Mouse (Mus musculus): ENCODE results near the gene Usp30.

Gene Usp30

GRCm38 (mm10) chr5:114066601-114067000, 1.3 kb downstream of the Usp30 start:
- no peak for DNase-seq (ENCODE audit: low spot score in 2 of 2)

DNA sequence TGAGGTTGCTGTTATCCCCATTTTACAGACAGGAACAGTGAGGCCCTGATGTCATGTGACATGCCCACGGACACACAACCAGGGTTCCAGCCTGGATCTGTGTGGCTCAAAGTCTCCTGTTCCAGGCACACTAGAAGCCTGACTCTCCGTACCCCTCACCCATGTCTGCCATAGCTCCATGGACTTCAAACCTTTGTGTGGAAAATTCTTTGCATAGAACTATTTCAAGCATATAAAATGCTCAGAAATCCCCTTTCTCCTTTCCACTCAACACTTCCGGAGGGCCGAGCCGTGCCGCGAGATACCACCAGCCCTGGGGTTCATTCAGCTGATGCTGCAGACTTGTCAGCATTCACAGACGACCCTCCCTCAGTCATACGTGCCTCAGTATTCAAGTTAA, 2.3 kb downstream of the Usp30 start:
- DNase-seq (ENCODE audit: low spot score in 2 of 2): no peak

DNA sequence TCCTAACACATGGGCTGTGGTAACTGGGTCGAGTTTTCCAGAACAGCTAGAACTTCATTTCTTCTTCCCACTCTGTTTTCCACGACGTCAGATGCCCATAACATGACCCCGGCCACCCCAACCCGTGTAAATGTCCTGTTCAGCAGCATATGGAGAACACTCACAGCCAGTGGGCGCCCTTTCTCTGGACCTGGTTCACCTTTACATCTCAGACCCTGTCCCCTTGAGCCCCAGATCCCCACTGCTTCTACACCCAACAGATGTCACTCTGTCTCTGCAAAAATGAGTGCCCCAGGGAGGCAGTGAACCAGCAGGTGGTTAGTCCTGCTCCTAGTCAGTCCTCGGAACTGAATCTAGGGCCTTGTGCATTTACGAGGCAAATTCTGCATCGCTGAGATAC, 2.7 kb downstream of the Usp30 start:
- DNase-seq (ENCODE audit: low spot score in 2 of 2): no peak

DNA sequence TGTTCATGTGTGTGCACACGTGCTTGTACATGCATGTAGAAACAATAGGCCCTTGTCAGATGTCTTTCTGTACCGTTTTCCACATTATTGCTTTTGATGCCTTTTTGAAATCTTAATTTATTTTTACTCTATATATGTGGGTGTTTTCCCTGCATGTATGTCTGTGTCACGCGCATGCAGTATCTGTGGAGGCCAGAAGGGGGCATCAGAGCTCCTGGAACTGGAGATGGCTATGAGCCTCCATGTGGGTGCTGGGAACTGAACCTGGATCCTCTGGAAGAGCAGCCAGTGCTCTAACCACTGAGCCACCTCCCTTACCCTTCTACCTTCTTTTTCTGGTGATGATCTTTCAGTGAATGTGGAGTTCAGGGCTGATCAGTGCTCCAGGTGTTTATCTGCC, 5.6 kb downstream of the Usp30 start:
- DNase-seq (ENCODE audit: low spot score in 2 of 2): no peak

DNA sequence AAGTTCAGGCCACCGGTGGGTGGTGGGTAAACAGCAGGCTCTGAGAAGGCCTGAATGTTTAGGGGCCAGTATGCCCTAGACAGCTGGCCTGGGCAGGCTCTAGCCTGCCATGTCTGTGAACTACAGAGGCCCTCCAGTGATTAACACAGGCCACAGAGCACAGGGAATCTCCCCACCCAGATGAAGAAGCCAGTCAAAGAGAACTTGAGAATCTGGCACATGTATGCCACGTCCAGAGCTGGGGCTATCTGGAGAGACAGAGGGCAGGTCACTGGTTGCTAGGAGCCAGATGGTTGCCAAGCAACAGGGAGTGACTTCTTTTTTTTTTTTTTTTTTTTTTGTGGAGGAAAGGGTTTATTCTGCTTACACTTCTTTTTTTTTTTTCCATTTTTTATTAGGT, 7.0 kb downstream of the Usp30 start:
- DNase-seq (ENCODE audit: low spot score in 2 of 2): no peak

GRCm38 (mm10) chr5:114077009-114077408, 11.7 kb downstream of the Usp30 start:
- no peak for DNase-seq (ENCODE audit: low spot score in 2 of 2)

- DNase-seq (ENCODE audit: low spot score in 2 of 2): no peak
Observed at GRCm38 (mm10) chr5:114085501-114085900, 20.2 kb downstream of the Usp30 start.

DNA sequence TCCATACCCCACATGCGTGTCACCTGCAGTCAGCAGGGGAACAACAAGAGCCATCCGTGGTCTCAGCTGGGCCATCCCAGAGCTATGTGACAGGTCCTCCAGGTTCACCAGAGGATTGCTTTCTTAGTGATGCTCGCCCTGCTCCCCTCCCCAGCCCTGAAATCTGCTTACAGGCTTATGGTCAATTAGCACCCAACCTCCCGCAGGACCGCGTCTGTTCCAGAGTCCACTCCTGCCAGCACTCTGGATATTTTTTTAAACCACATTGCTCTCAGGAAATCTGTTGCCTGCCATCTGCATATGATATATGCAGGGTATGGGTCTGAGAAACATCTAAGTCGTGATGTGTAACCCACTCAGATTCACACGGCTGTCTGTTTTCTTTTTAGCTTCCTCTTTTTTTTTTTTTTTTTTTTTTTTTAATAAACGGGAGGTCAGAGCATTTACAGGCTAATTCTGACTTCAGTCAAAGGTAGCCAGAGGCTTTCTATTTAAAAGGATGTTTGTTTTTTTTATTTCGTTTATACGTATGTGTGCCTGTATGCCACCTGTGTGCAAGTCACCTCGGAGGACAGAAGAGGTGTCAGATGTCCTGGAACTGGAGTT, 22.7 kb downstream of the Usp30 start:
- DNase-seq (ENCODE audit: low spot score in 2 of 2): no peak

GRCm38 (mm10) chr5:114090421-114091013, 25.3 kb downstream of the Usp30 start:
- no peak for DNase-seq (ENCODE audit: low spot score in 2 of 2)

DNA sequence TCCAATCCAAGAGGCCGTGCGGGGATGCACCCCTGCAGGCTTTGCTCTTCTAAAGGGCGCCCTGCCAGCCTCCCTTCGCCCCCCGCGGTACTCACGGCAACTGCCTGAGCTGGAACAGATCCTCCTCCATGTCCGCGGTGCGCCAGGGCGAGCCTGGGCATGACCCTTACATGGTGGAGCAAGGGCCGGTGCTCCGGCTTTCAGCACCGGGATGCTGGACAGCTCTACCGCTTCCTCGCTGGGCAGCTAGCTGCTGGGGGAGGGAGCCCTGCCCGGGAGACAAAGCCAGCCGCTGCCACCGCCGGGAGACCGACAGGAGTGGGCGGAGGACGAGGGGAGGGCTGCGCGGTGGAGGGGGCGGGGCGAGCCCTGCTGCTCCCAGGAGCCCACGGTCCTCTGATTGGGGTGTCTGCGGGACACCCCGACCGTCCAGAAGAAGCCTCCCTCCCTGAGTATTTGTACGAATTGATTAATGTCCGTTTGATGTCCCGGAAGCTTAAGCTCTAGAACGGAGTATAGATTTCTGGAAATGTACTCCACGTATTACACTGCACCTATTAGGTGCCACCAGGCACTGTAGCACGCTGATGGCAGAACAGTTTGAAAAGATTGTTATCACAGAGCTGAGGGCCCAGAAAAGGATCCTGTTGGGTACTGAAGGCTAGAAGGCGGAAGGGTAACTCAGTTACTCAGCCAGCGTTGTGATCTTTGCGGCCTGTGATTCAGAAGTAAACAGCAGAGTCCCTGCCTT, 26.0 kb downstream of the Usp30 start, which contains the start of gene Svop:
Svop (minus strand) TSS at position 514 of the 751 bp plus-strand sequence.
- peak; percentile 55 to 60 for DNase-seq (ENCODE audit: low spot score in 2 of 2)

GRCm38 (mm10) chr5:114099709-114100389, 34.6 kb downstream of the Usp30 start:
- peak; percentile 91 to 95 for DNase-seq (ENCODE audit: low spot score in 2 of 2)

DNA sequence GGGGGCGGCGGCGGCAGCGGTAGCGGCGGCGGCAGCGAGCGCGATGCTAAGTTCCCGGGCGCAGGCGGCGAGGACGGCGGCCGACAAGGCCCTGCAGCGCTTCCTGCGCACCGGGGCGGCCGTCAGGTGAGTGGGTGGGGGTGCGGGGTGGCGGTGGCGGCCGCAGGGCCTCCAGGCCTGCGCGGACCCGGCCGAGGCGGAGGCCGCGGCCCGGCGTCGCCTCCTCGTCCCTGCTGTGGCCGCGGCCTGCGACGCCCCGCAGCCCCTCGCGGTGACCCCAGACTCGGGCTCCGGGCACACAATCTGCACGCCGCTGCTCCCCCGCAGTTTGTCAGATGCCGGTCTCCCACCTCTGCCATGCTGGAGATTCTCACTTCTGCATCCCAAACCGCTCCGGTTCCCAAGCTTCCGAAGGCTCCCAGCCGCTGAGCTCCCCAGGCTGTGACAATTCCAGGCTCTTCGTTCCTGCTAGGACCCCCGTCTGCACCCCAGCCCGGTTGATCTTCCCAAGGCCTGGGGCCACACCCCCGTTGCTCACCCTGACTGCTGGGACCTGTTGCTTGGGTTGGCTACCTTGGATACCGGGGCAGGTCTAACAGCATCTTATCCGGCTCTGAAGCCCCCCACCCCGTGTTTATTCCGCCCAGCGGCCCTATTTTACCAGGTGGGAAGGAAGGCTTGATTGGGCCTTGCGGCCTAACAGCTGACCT, 35.3 kb downstream of the Usp30 start:
- no peak for DNase-seq (ENCODE audit: low spot score in 2 of 2)

- no peak for DNase-seq (ENCODE audit: low spot score in 2 of 2)
Observed at GRCm38 (mm10) chr5:114101873-114102272, 36.6 kb downstream of the Usp30 start.

GRCm38 (mm10) chr5:114102807-114103206, 37.5 kb downstream of the Usp30 start:
- no peak for DNase-seq (ENCODE audit: low spot score in 2 of 2)

- no peak for DNase-seq (ENCODE audit: low spot score in 2 of 2)
Observed at GRCm38 (mm10) chr5:114106391-114106935, 41.2 kb downstream of the Usp30 start.

DNA sequence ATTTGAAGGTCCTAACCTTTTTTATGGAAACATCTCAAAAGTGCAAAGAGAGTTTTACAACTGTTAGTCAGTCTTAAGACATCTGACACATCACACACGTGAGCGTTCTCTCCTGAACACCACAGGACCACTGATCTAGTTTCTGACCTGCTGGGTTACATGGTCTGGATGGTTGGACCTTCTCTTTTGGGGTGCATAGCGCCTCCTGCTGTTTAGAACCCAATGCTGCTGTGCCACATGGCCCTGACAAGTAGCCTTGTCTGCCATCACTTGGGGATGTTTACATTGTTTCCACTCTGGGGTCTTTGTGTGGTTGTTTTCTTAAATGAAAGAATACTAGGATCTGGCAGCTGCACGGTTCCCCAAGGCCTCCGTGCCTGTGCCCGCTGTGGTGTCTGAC, 48.1 kb downstream of the Usp30 start:
- DNase-seq (ENCODE audit: low spot score in 2 of 2): no peak

- no peak for DNase-seq (ENCODE audit: low spot score in 2 of 2)
Observed at GRCm38 (mm10) chr5:114115030-114115429, 49.8 kb downstream of the Usp30 start.

DNA sequence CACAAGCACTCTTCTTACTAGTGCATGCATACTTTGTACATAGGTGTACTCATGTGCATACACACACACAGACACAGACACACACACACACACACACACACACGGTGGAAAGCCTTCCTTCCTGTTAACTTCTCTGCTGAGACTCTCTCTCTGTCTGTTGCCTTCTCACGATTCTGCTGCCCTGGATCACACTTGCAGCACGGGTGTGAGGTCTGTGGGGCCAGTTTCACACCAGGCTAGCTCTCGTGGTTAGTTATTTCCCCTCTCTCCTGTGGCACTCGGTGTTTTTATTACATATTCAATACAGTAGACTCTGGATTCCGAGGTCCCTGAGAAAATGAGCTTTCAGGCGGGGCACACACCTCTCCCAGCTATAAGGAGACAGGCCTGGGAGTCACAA, 51.3 kb downstream of the Usp30 start:
- no peak for DNase-seq (ENCODE audit: low spot score in 2 of 2)

DNA sequence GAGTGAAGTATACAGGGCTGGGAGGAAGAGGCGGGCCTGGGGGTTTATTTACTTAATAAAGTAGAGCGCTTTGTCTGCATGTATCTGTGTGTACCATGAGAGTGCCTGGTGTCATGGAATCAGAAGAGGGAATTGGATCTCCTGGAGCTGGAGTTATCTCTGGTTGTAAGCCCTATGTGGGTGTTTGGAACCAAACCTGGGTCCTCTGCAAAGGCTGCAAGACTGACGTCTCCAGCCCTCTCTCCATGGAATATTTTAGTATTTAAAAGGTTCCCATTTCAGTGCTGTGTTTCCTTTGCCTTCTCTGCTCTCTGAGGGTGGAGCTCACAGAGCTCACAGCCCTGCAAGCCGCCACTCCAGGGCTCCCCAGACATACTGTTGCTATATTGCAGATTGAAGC, 54.5 kb downstream of the Usp30 start:
- no peak for DNase-seq (ENCODE audit: low spot score in 2 of 2)

DNA sequence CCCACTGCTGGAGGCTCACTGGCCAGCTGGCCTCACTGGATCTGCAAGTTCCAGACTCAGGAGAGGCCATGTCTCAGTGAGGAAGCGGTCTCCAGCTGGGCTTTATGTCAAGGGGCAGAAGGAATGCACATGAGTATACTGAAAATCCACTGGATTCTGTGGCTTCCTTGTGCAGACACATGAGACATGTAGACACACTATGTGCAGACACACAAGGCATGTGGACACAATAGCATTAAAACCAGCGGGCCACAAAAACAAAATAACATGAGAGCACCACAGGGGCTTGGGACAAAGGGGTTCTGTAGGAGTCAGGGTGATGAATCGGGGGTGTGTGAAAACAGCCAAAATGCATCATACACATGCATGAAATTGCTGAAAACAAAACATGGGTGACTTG, 60.7 kb downstream of the Usp30 start:
- DNase-seq (ENCODE audit: low spot score in 2 of 2): no peak

DNA sequence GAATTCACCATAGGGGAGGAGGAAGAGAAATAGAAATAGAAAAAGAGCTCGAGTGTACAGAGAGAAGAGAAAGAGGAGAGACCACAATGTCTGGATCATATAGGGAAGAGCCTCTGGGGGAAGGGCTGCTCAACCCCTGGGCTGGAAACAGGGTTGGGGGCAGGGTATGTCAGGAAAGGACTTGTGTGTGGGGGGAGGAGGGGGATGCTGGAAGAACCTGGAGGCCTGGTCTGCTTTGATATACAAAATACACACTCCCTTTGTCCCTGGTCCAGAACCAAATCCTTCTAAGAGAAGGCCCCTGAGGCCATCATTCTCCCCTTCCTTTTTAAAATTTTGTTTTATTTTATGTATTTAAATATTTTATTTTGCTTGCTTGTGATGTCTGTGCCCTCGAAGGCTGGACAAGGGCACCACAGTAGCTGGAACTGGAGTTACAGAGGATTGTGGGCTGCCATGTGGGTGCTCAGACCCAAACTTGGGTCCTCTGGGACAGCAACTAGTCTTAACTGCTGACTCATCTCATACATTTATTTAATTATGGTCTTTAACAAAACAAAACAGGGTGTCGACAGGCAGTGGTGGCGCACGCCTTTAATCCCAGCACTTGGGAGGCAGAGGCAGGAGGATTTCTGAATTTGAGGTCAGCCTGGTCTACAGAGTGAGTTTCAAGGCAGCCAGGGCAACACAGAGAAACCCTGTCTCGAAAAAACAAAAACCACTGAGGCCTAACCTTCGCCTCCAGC, 61.4 kb downstream of the Usp30 start:
- DNase-seq (ENCODE audit: low spot score in 2 of 2): no peak
